Mouse (Mus musculus) megakaryocyte, adult 5-6 weeks (primary cell): ENCODE measurements at regions not wholly inside any gene's neighbourhood (a gene's known extent, or its start where the extent isn't known, plus 50 kb on each side); places are given as distances from the start of the nearest gene placed in this dataset.

Experiments used
- ATAC-seq: 2 replicates; pipeline ENCODE4 v1.8.0; 2016; ENCODE audit warnings: mild to moderate bottlenecking, inconsistent platforms; ENCODE audit not compliant: poor library complexity, severe bottlenecking

- ATAC-seq, result no peak
These were observed 682.9 kb upstream of the Car8 start for GRCm38 (mm10) chr4:8921477-8922385.

- no peak for ATAC-seq
These were observed 681.5 kb upstream of the Car8 start for GRCm38 (mm10) chr4:8920306-8920705.

- ATAC-seq, result peak; percentile 19; the same call in 1 of the 2 replicates
These were observed 680.6 kb upstream of the Car8 start for GRCm38 (mm10) chr4:8919366-8919984.
